Comparison of ENCODE assay signal across 22 mouse cellular contexts in genomic region chr4:46111361-46111760, GRCm38 (mm10). TPM values are rescaled to one million over a fixed set of nuclear protein-coding genes. Genes with fewer than 3 reads are reported as not detected.
DNase-seq lines count a peak whose midpoint lies in the region.
"Had no signal": no experiment of that assay in that cellular context is flagged by ENCODE, and none has a peak within 500 bp of the region (broad histone marks: within the 10 kb centered on the region; RNA-seq: fewer than 3 reads in every experiment).

No protein-coding gene starts in this region.

- H3K4me3 ChIP-seq in embryonic facial prominence, embryonic 10.5 days: no peak overlapping the region
- H3K4me3 ChIP-seq: embryonic facial prominence, embryonic 12.5 days; erythroblast, embryonic 14.5 days; forebrain, embryonic 13.5 days; heart, embryonic 10.5 days; hindbrain, embryonic 13.5 days; intestine, embryonic 15.5 days; midbrain, embryonic 10.5 days had no signal

- H3K27me3 ChIP-seq in embryonic facial prominence, embryonic 10.5 days (replicated peaks; ENCODE audit: low read depth, poor library complexity, severe bottlenecking): no peaks in the 10 kb centered on the region
- H3K27me3 ChIP-seq: embryonic facial prominence, embryonic 12.5 days; forebrain, embryonic 13.5 days; hindbrain, embryonic 13.5 days; intestine, embryonic 15.5 days had no signal

- H3K9me3 ChIP-seq in embryonic facial prominence, embryonic 10.5 days: no peaks in the 10 kb centered on the region
- H3K9me3 ChIP-seq: embryonic facial prominence, embryonic 12.5 days; forebrain, embryonic 13.5 days; heart, embryonic 10.5 days; hindbrain, embryonic 13.5 days; intestine, embryonic 15.5 days; midbrain, embryonic 10.5 days had no signal

- 73% methylated on average over 3 of the region's 3 CpGs for WGBS in embryonic facial prominence, embryonic 10.5 days

- H3K4me1 ChIP-seq in embryonic facial prominence, embryonic 10.5 days: no peaks in the 10 kb centered on the region
- H3K4me1 ChIP-seq: embryonic facial prominence, embryonic 12.5 days; forebrain, embryonic 13.5 days; intestine, embryonic 15.5 days; midbrain, embryonic 10.5 days had no signal

- intact Hi-C loops in left cerebral cortex, postnatal 36 days (cut with DNase I): no loop called here

- peaks cover 35% of the 10 kb centered on the region for H3K36me3 ChIP-seq in embryonic facial prominence, embryonic 10.5 days (replicated peaks)

- peak; percentile 81 for DNase-seq in heart, adult 11 months
- DNase-seq in heart, postnatal 4 days: no peak
- peak; percentile 11 for DNase-seq in lung, postnatal 14 days
- DNase-seq in lung, adult 18-20 months: no peak
- DNase-seq in cerebellum, adult 18-20 months: peak; percentile 59 to 69
- DNase-seq in cerebellum, postnatal 36 days: peak; percentile 49 to 61
- DNase-seq in left cerebral cortex, postnatal 36 days (ENCODE audit: low spot score in 2 of 2): no peak
- DNase-seq in embryonic facial prominence, embryonic 10.5 days (ENCODE audit: low spot score): no peak
- DNase-seq: adrenal gland, adult 8-10 months; kidney, adult 9 months; retina, postnatal 1 day; right cerebral cortex, postnatal 4 days; thymus, adult 2 months had no signal

- no peak overlapping the region for H3K27ac ChIP-seq in embryonic facial prominence, embryonic 10.5 days (replicated peaks)
- H3K27ac ChIP-seq: embryonic facial prominence, embryonic 12.5 days; forebrain, embryonic 13.5 days; heart, embryonic 10.5 days; hindbrain, embryonic 13.5 days; intestine, embryonic 15.5 days; liver, embryonic 14.5 days; macrophage; midbrain, embryonic 10.5 days had no signal

RNA-seq across cellular contexts. Expression of gene Ncbp1, which starts 27.1 kb away (rescaled TPM):
- total RNA-seq in heart, postnatal 4 days (2021): 10 to 100 TPM; 35.5 to 36.9 TPM
- 10 to 100 TPM; 43.3 to 49.9 TPM for total RNA-seq in left cerebral cortex, postnatal 36 days (2021)
- polyA plus RNA-seq in embryonic facial prominence, embryonic 10.5 days (2016; fragmentation: Nextera tagmentation; extraction: Ambion mirVana): 121 and 127 TPM in 2 replicates

RNA-seq across cellular contexts. Expression of gene Tstd2, which starts 27.1 kb away (rescaled TPM):
- total RNA-seq in heart, postnatal 4 days (2021): 10 to 100 TPM; 19.3 to 20.3 TPM
- 10 to 100 TPM; 14.3 to 21.4 TPM for total RNA-seq in left cerebral cortex, postnatal 36 days (2021)
- polyA plus RNA-seq in embryonic facial prominence, embryonic 10.5 days (2016; fragmentation: Nextera tagmentation; extraction: Ambion mirVana): 74.1 and 77.3 TPM in 2 replicates

Comparison
In these comparisons a context has a peak if more than half of its experiments do, and no peak if none do; other contexts are left out.
1. DNase-seq: peak in heart, adult 11 months (single experiment), lung, postnatal 14 days (single experiment), cerebellum, adult 18-20 months (2 of 2) and cerebellum, postnatal 36 days (2 of 2); none in heart, postnatal 4 days (single experiment), lung, adult 18-20 months (0 of 2), left cerebral cortex, postnatal 36 days (0 of 2) and embryonic facial prominence, embryonic 10.5 days (single experiment).